Mouse (Mus musculus) MEL (cell line): ENCODE data around the gene Ptpra.

ENCODE experiments used
- CTCF ChIP-seq, 3 experiments: IDR thresholded peaks in 2 of 3; conservative IDR thresholded peaks in 1 of 3; 2 replicates each; pipeline ENCODE4 v1.5.1; 2011 to 2012; ENCODE audit warnings: low read length in 3 of 3, low read depth in 2 of 3, mild to moderate bottlenecking in 2 of 3, improper control_type of control experiment in 1 of 3, inconsistent platforms in 1 of 3, mixed read lengths in 1 of 3, moderate library complexity in 1 of 3; ENCODE audit not compliant: control insufficient read depth in 1 of 3, insufficient read depth in 1 of 3, poor library complexity in 1 of 3, severe bottlenecking in 1 of 3
- GATA1 ChIP-seq: IDR thresholded peaks from 2 replicates; pipeline ENCODE4 v1.6.1; 2011; ENCODE audit warnings: low read depth, low read length, improper control_type of control experiment
- HCFC1 ChIP-seq: IDR thresholded peaks from 2 replicates; pipeline ENCODE4 v1.6.1; 2012; ENCODE audit warnings: low read depth, mild to moderate bottlenecking, inconsistent platforms, low read length, improper control_type of control experiment, moderate library complexity
- MAX ChIP-seq: IDR thresholded peaks from 2 replicates; pipeline ENCODE4 v1.6.1; 2011; ENCODE audit warnings: low read length, improper control_type of control experiment
- POLR2A ChIP-seq, 2 experiments: IDR thresholded peaks; 2 replicates each; pipeline ENCODE4 v1.6.1; 2011 to 2012; ENCODE audit warnings: low read length in 2 of 2, mild to moderate bottlenecking in 2 of 2, control low read depth in 1 of 2, improper control_type of control experiment in 1 of 2, low read depth in 1 of 2, moderate library complexity in 1 of 2; ENCODE audit not compliant: control insufficient read depth in 1 of 2, insufficient read depth in 1 of 2, poor library complexity in 1 of 2
- USF1 ChIP-seq: IDR thresholded peaks from 2 replicates; pipeline ENCODE4 v1.6.1; 2014; ENCODE audit warnings: low read depth, mild to moderate bottlenecking, inconsistent platforms, low read length, improper control_type of control experiment, moderate library complexity
- ZC3H11A ChIP-seq: IDR thresholded peaks from 2 replicates; pipeline ENCODE4 v1.6.1; 2012; ENCODE audit warnings: low read depth, mild to moderate bottlenecking, inconsistent platforms, low read length, improper control_type of control experiment

GRCm38 (mm10) chr2:130496931-130497330 lies 46.9 kb downstream of the Ptpra start:
- TF ChIP-seq CTCF (IDR thresholded peaks at IDR 0.05 in 2 of 3, conservative IDR thresholded peaks at IDR 0.05 in 1 of 3; ENCODE audit: control insufficient read depth in 1 of 3, insufficient read depth in 1 of 3, low read depth in 2 of 3, low read length in 3 of 3, poor library complexity in 1 of 3, severe bottlenecking in 1 of 3) (no peak), ZC3H11A (no peak), POLR2A (IDR thresholded peaks at IDR 0.05; ENCODE audit: control insufficient read depth in 1 of 2, insufficient read depth in 1 of 2, low read depth in 1 of 2, low read length in 2 of 2, poor library complexity in 1 of 2) (no peak), GATA1 (no peak), HCFC1 (no peak), MAX (no peak), USF1 (no peak)
